16 mouse cellular contexts compared by ENCODE assay signal in the genomic region with DNA sequence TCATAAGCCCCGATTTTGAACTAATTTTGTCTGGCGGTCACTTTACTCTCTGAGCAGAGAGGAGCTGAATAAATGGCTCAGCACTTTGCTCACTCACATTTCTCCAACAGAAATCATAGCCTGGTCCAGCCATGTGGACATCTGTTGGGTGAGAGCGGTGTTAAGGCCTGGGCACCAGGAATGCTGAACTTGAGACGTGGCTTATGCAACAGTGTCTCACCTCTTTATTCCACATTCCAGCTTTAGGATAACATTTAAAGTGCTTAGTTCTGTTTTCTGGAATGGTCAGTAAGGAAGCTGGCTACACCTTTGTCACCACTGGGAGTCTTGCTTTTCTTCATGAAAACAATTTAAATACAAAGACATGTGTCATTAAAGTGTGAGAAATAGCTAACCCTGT.
"Had no signal": no experiment of that assay in that cellular context is flagged by ENCODE, and none has a peak within 500 bp of the region (broad histone marks: within the 10 kb centered on the region; RNA-seq: fewer than 3 reads in every experiment).

No protein-coding gene starts in this region.

- DNase-seq: retina, postnatal 1 day; right cerebral cortex, adult 18-20 months; right cerebral cortex, postnatal 14 days; right cerebral cortex, postnatal 25 days; right cerebral cortex, postnatal 4 days; spleen, adult 18-20 months; thymus, adult 18-20 months; thymus, adult 2 months; thymus, postnatal 14 days; thymus, postnatal 25 days; thymus, postnatal 36 days; thymus, postnatal 4 days had no signal

- H3K36me3 ChIP-seq: neural tube, embryonic 13.5 days; neural tube, embryonic 15.5 days; stomach, embryonic 15.5 days had no signal

- H3K9ac ChIP-seq: neural tube, embryonic 13.5 days; neural tube, embryonic 15.5 days; stomach, embryonic 15.5 days had no signal

- H3K4me2 ChIP-seq: neural tube, embryonic 13.5 days; neural tube, embryonic 15.5 days; stomach, embryonic 15.5 days had no signal

- H3K4me3 ChIP-seq: neural tube, embryonic 13.5 days; neural tube, embryonic 15.5 days; stomach, embryonic 15.5 days had no signal

- H3K4me1 ChIP-seq: neural tube, embryonic 13.5 days; neural tube, embryonic 15.5 days; stomach, embryonic 15.5 days had no signal

- H3K27me3 ChIP-seq: neural tube, embryonic 13.5 days; neural tube, embryonic 15.5 days; stomach, embryonic 15.5 days had no signal

- H3K27ac ChIP-seq: neural tube, embryonic 13.5 days; neural tube, embryonic 15.5 days; stomach, embryonic 15.5 days; stomach, postnatal 0 days had no signal

- H3K9me3 ChIP-seq: neural tube, embryonic 13.5 days; neural tube, embryonic 15.5 days; stomach, embryonic 15.5 days had no signal
